Comparison of ENCODE assay signal across 22 mouse cellular contexts in the genomic region with DNA sequence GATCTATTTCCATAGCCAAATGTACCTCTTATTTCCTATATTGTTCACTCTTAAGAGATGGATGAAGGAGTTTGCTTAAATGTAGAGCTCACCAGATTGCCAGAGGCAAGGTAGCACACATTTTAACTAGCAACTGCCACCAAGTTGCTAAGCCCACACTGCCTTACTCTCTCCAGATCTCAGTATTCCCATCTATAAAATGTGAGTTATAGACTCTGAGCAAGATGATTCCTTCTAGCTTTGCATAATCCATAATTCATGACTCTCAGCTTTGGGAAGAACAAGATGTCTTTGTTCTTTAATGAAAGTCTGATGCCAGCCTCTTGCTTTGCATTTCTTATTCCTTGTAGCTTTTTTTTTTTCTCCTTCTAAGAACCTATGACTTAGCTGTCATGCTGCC.
DNase-seq lines count a peak whose midpoint lies in the region; ATAC-seq lines count a peak whose summit lies in the region.
"Had no signal": no experiment of that assay in that cellular context is flagged by ENCODE, and none has a peak within 500 bp of the region (broad histone marks: within the 10 kb centered on the region; RNA-seq: fewer than 3 reads in every experiment).

No protein-coding gene starts in this region.

- no peaks in the 10 kb centered on the region for H3K27me3 ChIP-seq in forebrain, embryonic 16.5 days (replicated peaks; ENCODE audit: control insufficient read depth, insufficient read depth, low read length)
- H3K27me3 ChIP-seq in forebrain, embryonic 11.5 days (ENCODE audit: control insufficient read depth, insufficient read depth, low read length): no peaks in the 10 kb centered on the region
- H3K27me3 ChIP-seq: CH12.LX; embryonic facial prominence, embryonic 12.5 days; heart, embryonic 13.5 days; hindbrain, embryonic 15.5 days had no signal

- H3K4me2 ChIP-seq in forebrain, embryonic 16.5 days (ENCODE audit: low read length): no peak overlapping the region
- no peak overlapping the region for H3K4me2 ChIP-seq in forebrain, embryonic 11.5 days (ENCODE audit: low read depth, low read length, severe bottlenecking)
- H3K4me2 ChIP-seq: embryonic facial prominence, embryonic 12.5 days; heart, embryonic 13.5 days; hindbrain, embryonic 15.5 days had no signal

- no peaks in the 10 kb centered on the region for H3K36me3 ChIP-seq in forebrain, embryonic 16.5 days (ENCODE audit: control insufficient read depth, insufficient read depth)
- no peaks in the 10 kb centered on the region for H3K36me3 ChIP-seq in forebrain, embryonic 11.5 days (ENCODE audit: control insufficient read depth, insufficient read depth, low read length)
- H3K36me3 ChIP-seq: embryonic facial prominence, embryonic 12.5 days; forebrain, embryonic 10.5 days; heart, embryonic 13.5 days; hindbrain, embryonic 15.5 days had no signal

- no peak overlapping the region for H3K27ac ChIP-seq in forebrain, embryonic 16.5 days (ENCODE audit: low read length)
- no peak overlapping the region for H3K27ac ChIP-seq in forebrain, embryonic 11.5 days (ENCODE audit: low read depth, low read length)
- H3K27ac ChIP-seq: embryonic facial prominence, embryonic 12.5 days; forebrain, embryonic 10.5 days; gastrocnemius, adult 2 months; heart, embryonic 13.5 days; hindbrain, embryonic 15.5 days had no signal

- 0 out of 2 replicates have a peak, but pooled peaks have one; percentile 40 for ATAC-seq in forebrain, embryonic 16.5 days
- no peak for ATAC-seq in forebrain, embryonic 11.5 days (replicated peaks; ENCODE audit: low FRiP score)
- ATAC-seq: inflammation-experienced regulatory T-cells, adult 6 months; intestine, postnatal 0 days had no signal

- H3K4me1 ChIP-seq in forebrain, embryonic 16.5 days (replicated peaks; ENCODE audit: control insufficient read depth, insufficient read depth, low read length): 0 out of 2 replicates have a peak, but pooled peaks cover 2% of the 10 kb centered on the region
- no peaks in the 10 kb centered on the region; the same call in 1 of the 2 replicates for H3K4me1 ChIP-seq in forebrain, embryonic 11.5 days (replicated peaks; ENCODE audit: control insufficient read depth, insufficient read depth, low read length)
- H3K4me1 ChIP-seq: hindbrain, embryonic 15.5 days had no signal

- no peak for DNase-seq in forebrain, embryonic 11.5 days (ENCODE audit: low spot score)
- DNase-seq in layer of hippocampus, adult 9-11 months: peak; percentile 15
- no peak for DNase-seq in layer of hippocampus, adult 9-10 months (ENCODE audit: low spot score)
- DNase-seq in fat pad, adult 2 months (ENCODE audit: extremely low read depth, low read depth, low spot score): peak; percentile 59
- DNase-seq in kidney, postnatal 4 days: no peak
- no peak for DNase-seq in gastrocnemius, postnatal 10 days
- DNase-seq: adrenal gland, adult 2 months; adrenal gland, postnatal 25 days; cerebellum, adult 11-12 months; cerebellum, adult 9-10 months; cerebellum, postnatal 25 days; gastrocnemius, adult 2 months; gastrocnemius, postnatal 36 days; heart, postnatal 36 days had no signal

- no peak overlapping the region for H3K9ac ChIP-seq in forebrain, embryonic 16.5 days (replicated peaks; ENCODE audit: low read depth, low read length)
- no peak overlapping the region for H3K9ac ChIP-seq in forebrain, embryonic 11.5 days (ENCODE audit: low read length)
- H3K9ac ChIP-seq: embryonic facial prominence, embryonic 12.5 days; heart, embryonic 13.5 days; hindbrain, embryonic 15.5 days had no signal

- H3K4me3 ChIP-seq in forebrain, embryonic 16.5 days (replicated peaks; ENCODE audit: low read length): no peak overlapping the region
- no peak overlapping the region for H3K4me3 ChIP-seq in forebrain, embryonic 11.5 days (ENCODE audit: low read depth, low read length)
- H3K4me3 ChIP-seq: embryonic facial prominence, embryonic 12.5 days; forebrain, embryonic 10.5 days; gastrocnemius, adult 2 months; heart, embryonic 13.5 days; hindbrain, embryonic 15.5 days had no signal

- no peaks in the 10 kb centered on the region for H3K9me3 ChIP-seq in forebrain, embryonic 16.5 days (ENCODE audit: control insufficient read depth, low read length)
- H3K9me3 ChIP-seq in forebrain, embryonic 11.5 days (ENCODE audit: control insufficient read depth, low read length): no peaks in the 10 kb centered on the region
- H3K9me3 ChIP-seq: embryonic facial prominence, embryonic 12.5 days; forebrain, embryonic 10.5 days; heart, embryonic 13.5 days; hindbrain, embryonic 15.5 days had no signal

Comparison
In these comparisons a context has a peak if more than half of its experiments do, and no peak if none do; other contexts are left out.
1. DNase-seq: peak in layer of hippocampus, adult 9-11 months (single experiment) and fat pad, adult 2 months (single experiment); none in forebrain, embryonic 11.5 days (single experiment), layer of hippocampus, adult 9-10 months (single experiment), kidney, postnatal 4 days (0 of 2) and gastrocnemius, postnatal 10 days (single experiment).